In genomic region chr2:143217760-143218358, GRCm38 (mm10) we compare ENCODE assay signal across 9 mouse cellular contexts.
DNase-seq lines count a peak whose midpoint lies in the region; ATAC-seq and TF ChIP-seq lines count a peak whose summit lies in the region.
"Had no signal": no experiment of that assay in that cellular context is flagged by ENCODE, and none has a peak within 500 bp of the region (broad histone marks: within the 10 kb centered on the region; RNA-seq: fewer than 3 reads in every experiment).

No protein-coding gene starts in this region.

- H3K36me3 ChIP-seq in hindbrain, embryonic 14.5 days (replicated peaks; ENCODE audit: control insufficient read depth, insufficient read depth) = no peaks in the 10 kb centered on the region
- no peaks in the 10 kb centered on the region for H3K36me3 ChIP-seq in hindbrain, embryonic 12.5 days
- H3K36me3 ChIP-seq in heart, embryonic 10.5 days = no peaks in the 10 kb centered on the region

- H3K4me1 ChIP-seq in hindbrain, embryonic 14.5 days (replicated peaks; ENCODE audit: control insufficient read depth, insufficient read depth, low read length) = no peaks in the 10 kb centered on the region
- H3K4me1 ChIP-seq in hindbrain, embryonic 12.5 days = no peaks in the 10 kb centered on the region
- H3K4me1 ChIP-seq in cerebellum, adult 2 months (ENCODE audit: control insufficient read depth, insufficient read depth, low read length) = peaks cover 14% of the 10 kb centered on the region
- no peaks in the 10 kb centered on the region for H3K4me1 ChIP-seq in heart, embryonic 10.5 days

- no peak overlapping the region for H3K4me2 ChIP-seq in hindbrain, embryonic 14.5 days (replicated peaks)
- no peak overlapping the region for H3K4me2 ChIP-seq in hindbrain, embryonic 12.5 days (replicated peaks)

- peak; percentile 39 for DNase-seq in hindbrain, embryonic 14.5 days (ENCODE audit: low spot score)
- DNase-seq in cerebellum, adult 2 months = peak; percentile 93 to 96
- peak; percentile 89 to 95 for DNase-seq in layer of hippocampus, adult 18-20 months (ENCODE audit: low spot score in 2 of 2)
- DNase-seq in right cerebral cortex, adult 2 months (ENCODE audit: low spot score in 2 of 2) = peak; percentile 75 to 86
- DNase-seq in thymus, postnatal 0 days (ENCODE audit: low spot score) = no peak
- no peak for DNase-seq in heart, embryonic 10.5 days (ENCODE audit: low spot score)
- no peak for DNase-seq in embryo, embryonic 9.5 days (ENCODE audit: extremely low spot score)

- peak; percentile 74; the same call in 1 of the 2 replicates for ATAC-seq in hindbrain, embryonic 14.5 days (ENCODE audit: low FRiP score)
- ATAC-seq in hindbrain, embryonic 12.5 days (ENCODE audit: low FRiP score) = no peak
- ATAC-seq: CD4-positive, CD25-positive, alpha-beta regulatory T cell, adult 4 months had no signal

- no peak; the same call in 1 of the 2 replicates for TF ChIP-seq POLR2A in cerebellum, adult 2 months (IDR thresholded peaks at IDR 0.05; ENCODE audit: borderline replicate concordance, insufficient read depth, low read length)

- H3K9ac ChIP-seq in hindbrain, embryonic 14.5 days = no peak overlapping the region
- no peak overlapping the region for H3K9ac ChIP-seq in hindbrain, embryonic 12.5 days

- no peaks in the 10 kb centered on the region for H3K27me3 ChIP-seq in hindbrain, embryonic 14.5 days (ENCODE audit: control insufficient read depth, insufficient read depth, low read length)
- no peaks in the 10 kb centered on the region for H3K27me3 ChIP-seq in hindbrain, embryonic 12.5 days
- H3K27me3 ChIP-seq in cerebellum, adult 2 months (ENCODE audit: control insufficient read depth, insufficient read depth, low read length) = no peaks in the 10 kb centered on the region
- no peaks in the 10 kb centered on the region for H3K27me3 ChIP-seq in heart, embryonic 10.5 days (ENCODE audit: insufficient read depth, poor library complexity, severe bottlenecking)

- no peak overlapping the region for H3K4me3 ChIP-seq in hindbrain, embryonic 14.5 days (replicated peaks; ENCODE audit: low read length)
- no peak overlapping the region for H3K4me3 ChIP-seq in hindbrain, embryonic 12.5 days
- H3K4me3 ChIP-seq in cerebellum, adult 2 months (replicated peaks; ENCODE audit: insufficient read depth, low read depth, low read length) = no peak overlapping the region
- no peak overlapping the region for H3K4me3 ChIP-seq in heart, embryonic 10.5 days

- WGBS in hindbrain, embryonic 14.5 days = 69% methylated on average over 5 of the region's 5 CpGs
- 76% methylated on average over 5 of the region's 5 CpGs for WGBS in hindbrain, embryonic 12.5 days
- WGBS in cerebellum, adult 2 months = 2% methylated on average over 5 of the region's 5 CpGs
- 71% methylated on average over 5 of the region's 5 CpGs for WGBS in heart, embryonic 10.5 days

- no peak overlapping the region for H3K27ac ChIP-seq in hindbrain, embryonic 14.5 days
- H3K27ac ChIP-seq in hindbrain, embryonic 12.5 days = no peak overlapping the region
- peak overlapping the region; percentile 99 for H3K27ac ChIP-seq in cerebellum, adult 2 months (ENCODE audit: insufficient read depth, low read length)
- H3K27ac ChIP-seq in heart, embryonic 10.5 days = no peak overlapping the region

- no peaks in the 10 kb centered on the region for H3K9me3 ChIP-seq in hindbrain, embryonic 14.5 days (ENCODE audit: control insufficient read depth, low read length)
- no peaks in the 10 kb centered on the region for H3K9me3 ChIP-seq in hindbrain, embryonic 12.5 days (replicated peaks)
- no peaks in the 10 kb centered on the region for H3K9me3 ChIP-seq in heart, embryonic 10.5 days

- peak; percentile 39; the same call in 1 of the 2 replicates for TF ChIP-seq CTCF in cerebellum, adult 2 months (IDR thresholded peaks at IDR 0.05; ENCODE audit: borderline replicate concordance, insufficient read depth, low read depth, low read length)

Comparison
In these comparisons a context has a peak if more than half of its experiments do, and no peak if none do; other contexts are left out.
1. DNase-seq: peak in hindbrain, embryonic 14.5 days (single experiment), cerebellum, adult 2 months (2 of 2), layer of hippocampus, adult 18-20 months (2 of 2) and right cerebral cortex, adult 2 months (2 of 2); none in thymus, postnatal 0 days (single experiment), heart, embryonic 10.5 days (single experiment) and embryo, embryonic 9.5 days (single experiment).